Mouse (Mus musculus) adipocyte (in vitro differentiated cells): ENCODE data around the gene Plekhm3.

ENCODE experiments used
- DNase-seq: peaks from one replicate; pipeline ENCODE4 v3.0.0-alpha.2; 2016; ENCODE audit warnings: low spot score

Plekhm3 gene

DNA sequence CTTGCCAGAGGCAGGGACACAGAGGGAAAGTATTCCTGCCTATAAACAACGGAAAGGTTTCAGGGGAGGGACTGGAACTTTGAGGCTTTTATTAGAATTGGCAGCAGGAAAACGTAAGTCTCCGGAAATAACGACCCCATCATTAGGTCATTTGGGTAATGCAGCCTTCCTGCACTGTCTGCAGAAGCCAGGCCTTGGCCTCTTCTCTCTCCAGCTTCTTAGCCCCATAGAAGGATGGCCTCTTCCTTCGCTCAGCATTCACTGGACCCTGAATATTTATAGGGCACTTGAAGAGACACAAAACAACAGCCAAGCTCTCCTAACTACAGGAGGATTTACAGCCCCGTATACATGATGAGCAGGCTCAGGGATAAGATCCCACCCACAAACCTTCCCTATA lies 186.5 kb downstream of the Plekhm3 start:
- DNase-seq: no peak

DNA sequence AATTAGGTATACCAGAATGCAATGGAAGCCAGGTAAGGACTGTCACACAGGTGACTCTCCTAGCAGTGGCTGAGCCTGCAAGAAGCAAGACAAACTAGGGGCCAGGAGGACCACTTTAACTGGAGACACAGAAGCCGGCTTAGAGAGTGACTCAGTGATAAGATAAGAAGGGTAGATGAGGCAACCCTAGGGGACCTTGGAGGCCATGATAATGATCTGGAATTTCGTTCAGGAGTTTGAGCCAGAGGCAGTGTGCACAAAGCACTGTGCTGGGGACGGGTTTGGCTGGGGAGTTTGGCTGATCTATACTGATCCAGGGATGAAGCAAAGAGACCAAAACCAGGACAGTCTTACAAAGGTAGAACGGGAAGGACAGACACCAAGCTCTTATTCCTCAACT lies 195.0 kb downstream of the Plekhm3 start:
- no peak for DNase-seq

DNA sequence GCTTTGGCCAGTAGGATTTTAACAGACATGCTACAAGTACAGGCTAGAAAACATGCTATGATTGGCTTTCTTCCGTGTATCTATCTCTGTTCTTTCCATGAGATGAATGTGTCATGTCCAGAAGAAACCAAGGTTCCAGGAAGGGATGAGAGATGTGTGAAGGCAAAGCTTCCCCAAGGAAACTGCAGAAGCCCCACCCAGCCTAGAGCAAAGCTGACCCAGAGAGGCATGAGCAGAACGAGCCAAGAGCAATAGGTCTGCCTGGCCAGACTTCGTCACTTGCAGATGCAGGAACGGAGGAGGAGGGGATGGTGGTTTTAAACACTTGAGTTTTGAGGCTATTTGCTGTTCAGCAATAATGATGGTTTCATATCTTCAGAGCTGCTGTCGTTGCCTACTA lies 198.9 kb downstream of the Plekhm3 start:
- peak; percentile 19 for DNase-seq

DNA sequence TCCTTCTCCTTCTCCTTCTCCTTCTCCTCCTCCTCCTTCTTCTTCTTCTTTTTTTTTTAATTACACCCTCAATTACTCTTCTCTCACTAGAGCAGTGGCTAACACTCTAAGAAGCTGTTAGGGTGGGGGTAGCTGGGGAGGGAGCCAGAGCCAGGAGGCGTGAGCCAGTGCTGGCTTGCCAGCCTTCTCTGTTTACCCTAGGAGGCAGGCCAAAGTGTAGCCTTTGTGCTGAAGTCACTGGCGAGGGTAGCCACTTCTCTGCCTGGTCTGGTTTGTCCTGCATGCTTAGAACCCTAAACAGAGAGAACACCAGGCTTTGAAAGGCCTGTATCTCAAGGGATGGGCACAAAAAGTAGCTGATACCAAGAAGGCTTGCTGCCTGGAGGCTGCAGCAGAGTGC lies 199.4 kb downstream of the Plekhm3 start:
- DNase-seq: peak; percentile 64

DNA sequence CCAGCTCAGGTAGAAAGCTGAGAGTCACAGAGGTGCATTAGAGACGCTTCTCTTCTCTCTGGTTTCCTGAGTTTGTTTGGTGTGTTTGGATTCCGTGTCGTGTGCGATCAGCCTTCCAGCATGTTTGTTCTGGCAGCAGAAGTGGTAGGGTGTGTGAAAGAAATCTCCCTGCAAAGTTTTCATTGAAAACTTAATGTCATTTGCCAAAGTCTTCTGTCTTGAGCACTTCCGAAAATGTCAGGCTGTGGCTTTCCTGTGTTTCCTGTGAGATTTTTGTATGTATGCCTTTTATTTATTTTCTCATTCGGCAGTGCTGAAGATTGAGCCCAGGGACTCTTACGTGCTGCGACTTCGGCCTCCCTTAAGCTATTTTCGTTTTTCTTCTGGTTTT lies 200.0 kb downstream of the Plekhm3 start:
- peak; percentile 48 for DNase-seq

DNA sequence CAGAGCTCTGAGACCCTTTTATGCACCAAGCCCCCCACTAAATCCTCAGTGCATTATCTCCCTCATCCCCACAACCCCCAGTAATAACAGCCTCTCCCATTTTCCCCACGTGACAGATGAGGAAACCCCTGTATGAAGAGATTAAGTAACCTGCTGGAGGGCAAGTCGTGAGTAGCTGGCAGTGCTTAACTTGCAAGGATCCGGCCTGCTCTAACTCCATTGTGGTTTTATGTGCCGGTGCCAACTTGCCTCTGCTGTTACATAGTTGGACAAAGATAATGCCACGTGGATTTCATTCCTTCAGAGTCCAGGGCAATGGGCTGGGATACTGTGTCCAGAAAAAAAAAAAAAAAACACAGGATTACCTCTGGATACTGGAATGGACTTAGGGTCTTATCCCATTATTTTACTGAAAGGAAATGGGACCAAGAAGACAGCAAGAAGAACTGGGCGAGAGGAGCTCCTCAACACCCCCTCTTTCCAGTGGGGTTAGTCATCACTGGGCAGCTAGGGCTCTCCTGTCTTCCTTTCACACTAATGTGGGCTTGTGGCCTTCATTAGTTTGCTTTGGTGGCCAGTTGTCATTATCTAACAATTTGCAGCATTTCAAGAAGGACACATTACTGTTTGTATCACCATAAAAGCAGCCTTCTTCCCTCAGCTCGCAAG lies 200.5 kb downstream of the Plekhm3 start:
- DNase-seq: peak; percentile 70

DNA sequence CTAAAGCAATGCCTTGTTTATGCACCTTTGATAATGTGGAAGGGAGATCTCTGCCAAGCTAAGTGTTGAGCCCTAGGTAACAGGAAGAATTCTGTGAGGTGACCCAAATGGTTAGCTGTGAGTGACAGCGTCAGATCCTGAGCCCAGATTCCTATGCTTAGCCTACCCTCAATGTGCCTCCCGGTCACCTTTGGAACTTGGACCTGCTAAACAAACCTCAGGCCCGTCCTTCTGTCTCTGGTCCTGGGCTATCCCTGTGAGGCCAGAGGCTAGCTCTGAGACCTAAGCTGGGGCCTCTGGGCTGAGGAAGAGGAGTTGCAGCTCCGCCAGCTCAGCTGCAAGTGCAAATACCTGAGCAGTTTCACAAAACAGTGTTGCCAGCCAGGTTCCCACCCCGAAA lies 202.0 kb downstream of the Plekhm3 start:
- DNase-seq: no peak

DNA sequence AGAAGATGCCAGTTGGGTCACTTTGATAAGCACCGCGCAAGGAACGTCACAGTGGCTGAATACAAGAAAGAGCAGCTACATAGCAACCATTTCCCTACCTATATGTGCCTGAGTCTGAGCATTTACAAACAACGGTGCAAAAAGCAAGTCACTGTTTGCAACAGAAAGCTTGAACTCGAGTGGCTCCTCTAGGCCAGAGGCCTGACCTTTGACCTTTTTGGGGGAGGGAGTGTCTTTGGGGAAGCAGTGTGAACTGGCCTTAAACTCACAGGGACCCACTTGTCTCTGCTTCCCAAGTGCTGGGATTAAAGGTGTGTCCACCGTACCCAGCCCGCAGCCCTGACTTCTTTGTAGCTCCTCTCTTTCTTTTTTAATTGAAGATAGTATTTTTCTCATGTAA lies 203.0 kb downstream of the Plekhm3 start:
- DNase-seq: peak; percentile 63

DNA sequence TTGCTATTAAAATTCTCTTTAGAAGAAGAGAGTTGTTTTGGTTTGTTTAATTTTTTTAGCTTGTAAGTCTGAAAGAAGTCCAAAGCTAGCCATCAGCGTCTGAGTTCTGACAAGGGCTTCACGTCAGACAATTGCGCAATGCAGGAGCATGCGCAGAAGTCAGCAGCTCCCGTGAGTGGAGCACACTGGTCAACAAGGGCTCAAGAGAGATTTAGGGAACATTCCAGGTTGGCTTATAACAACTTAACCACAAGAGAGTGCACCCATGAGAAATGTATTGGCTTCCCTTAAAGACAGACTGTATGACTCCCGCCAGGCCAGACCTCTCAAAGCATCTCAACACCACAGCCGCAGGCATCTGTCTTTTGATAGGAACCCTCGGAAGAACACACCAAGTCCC lies 203.5 kb downstream of the Plekhm3 start:
- peak; percentile 64 for DNase-seq

DNA sequence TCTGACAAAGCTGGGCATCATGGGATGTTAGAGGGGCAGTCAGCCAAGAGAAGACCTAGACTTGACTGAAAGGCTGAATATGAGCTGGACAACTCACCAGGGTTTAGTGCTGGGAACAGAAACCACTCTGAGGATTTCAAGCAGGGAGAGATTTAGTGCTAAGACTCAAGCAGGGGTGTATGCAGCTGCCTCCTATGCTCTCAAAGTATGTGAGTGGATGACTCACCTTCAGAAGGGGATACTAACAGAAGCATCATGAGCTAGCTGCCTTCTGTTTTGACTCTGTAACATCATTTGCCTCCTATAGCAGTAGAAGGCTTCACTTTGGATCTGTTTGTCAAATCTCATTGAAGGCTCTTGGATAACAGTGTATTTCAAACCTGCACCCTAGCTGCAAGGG lies 212.0 kb downstream of the Plekhm3 start:
- no peak for DNase-seq

DNA sequence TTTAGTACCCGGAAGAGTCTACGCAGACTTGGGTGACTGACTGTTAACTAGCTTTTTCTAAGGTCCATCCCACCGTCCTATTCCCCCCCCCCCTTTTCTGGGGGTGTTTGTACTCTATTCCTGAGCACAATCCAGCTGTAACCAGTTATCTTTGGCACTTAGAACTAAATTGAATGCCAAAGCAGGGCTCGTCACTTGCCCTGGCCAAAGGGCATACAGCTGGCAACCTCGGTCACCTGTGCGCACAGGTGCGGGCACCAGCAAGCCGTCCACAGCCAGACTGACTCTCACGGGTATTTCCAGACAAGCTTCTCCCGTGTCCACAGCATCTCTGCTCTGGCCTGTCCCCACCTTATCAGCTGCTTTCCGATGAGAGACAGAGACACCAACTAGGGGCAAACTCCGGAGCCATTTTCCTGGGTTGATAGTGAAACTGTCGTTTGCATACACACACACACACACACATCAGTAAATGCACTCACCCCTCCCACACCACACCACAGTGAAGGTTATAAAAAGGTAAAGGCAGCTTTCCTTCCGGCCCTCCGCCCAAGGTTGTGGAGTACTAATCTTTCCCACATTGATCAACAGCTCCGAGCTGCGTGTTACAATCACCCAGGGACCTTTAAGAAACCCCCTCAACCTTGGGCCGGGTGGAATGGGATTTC lies 213.7 kb downstream of the Plekhm3 start:
- DNase-seq: no peak

DNA sequence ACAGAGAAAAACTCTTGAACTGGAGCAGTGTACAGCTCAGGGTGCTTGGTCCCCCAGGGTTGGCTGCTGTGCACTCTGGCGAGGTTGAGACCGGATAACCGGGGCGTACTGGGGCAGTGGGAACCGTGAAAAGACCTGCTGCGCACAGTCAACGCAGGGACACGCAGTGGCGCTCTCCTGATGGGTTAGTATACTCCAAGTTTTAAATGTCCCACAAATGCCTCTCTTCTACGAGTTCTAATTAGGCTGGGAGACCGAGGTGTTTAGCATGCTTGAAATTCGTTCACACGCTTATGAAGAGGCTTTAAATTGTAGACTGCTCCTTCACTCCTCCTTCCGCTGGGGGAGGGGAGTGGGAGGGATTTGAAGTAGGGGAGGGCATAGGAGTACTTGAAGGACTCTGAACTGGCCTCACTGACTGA lies 218.0 kb downstream of the Plekhm3 start:
- no peak for DNase-seq

DNA sequence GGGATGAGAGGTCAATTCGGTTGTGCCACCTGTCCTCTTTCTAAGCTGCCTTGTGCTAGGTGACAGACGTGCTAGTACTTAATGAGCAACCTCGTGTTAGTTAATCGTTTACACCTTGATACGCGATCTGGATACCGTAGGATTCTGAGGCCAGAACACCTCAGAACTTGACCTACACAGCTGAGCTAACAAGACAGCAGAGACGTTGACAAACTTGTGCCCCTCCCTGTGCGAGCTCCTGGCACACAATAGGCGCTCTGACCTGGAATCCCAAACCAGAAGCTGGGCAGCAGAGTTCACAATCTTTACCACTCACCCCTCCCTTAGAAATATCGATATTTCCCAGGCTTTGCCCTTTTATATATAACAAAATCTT lies 218.5 kb downstream of the Plekhm3 start:
- peak; percentile 31 for DNase-seq

DNA sequence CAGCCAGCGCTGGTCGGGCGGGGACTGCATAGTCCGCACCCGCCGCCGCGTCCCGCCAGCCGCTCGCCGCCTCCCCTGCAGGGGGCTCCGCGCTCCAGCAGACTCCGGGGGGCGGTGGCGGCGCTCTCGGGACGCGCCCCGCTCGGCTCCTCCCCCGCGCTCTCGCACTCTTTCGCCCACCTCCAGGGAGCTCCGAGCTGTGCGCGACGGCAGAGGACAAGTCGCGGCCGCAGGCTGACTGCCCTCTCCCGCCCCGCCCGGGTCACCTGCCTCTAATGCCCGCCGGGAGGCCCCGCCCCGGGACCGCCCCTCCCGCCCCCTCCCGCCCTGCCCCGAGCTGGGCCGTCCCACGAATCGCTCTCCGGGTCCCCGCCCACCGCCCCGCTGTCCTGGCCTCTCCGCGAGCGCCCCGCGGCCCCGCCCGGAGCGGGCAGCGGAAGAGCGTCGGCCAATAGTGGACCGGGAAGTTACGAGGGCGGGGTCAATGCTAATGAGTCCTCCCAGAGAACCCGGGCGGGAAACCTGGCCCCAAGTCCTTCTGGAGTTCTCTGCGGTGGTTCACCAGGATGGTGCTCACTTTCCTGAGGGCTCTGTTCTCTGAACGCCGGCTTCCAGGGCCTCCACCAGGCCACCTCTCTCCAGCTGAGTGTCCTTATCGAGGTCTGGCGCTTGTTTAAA lies 219.0 kb downstream of the Plekhm3 start, which contains the start of gene Fzd5:
Gene Fzd5 (minus strand): TSS at position 250 of the 678 bp plus-strand sequence.
- DNase-seq: peak; percentile 95

DNA sequence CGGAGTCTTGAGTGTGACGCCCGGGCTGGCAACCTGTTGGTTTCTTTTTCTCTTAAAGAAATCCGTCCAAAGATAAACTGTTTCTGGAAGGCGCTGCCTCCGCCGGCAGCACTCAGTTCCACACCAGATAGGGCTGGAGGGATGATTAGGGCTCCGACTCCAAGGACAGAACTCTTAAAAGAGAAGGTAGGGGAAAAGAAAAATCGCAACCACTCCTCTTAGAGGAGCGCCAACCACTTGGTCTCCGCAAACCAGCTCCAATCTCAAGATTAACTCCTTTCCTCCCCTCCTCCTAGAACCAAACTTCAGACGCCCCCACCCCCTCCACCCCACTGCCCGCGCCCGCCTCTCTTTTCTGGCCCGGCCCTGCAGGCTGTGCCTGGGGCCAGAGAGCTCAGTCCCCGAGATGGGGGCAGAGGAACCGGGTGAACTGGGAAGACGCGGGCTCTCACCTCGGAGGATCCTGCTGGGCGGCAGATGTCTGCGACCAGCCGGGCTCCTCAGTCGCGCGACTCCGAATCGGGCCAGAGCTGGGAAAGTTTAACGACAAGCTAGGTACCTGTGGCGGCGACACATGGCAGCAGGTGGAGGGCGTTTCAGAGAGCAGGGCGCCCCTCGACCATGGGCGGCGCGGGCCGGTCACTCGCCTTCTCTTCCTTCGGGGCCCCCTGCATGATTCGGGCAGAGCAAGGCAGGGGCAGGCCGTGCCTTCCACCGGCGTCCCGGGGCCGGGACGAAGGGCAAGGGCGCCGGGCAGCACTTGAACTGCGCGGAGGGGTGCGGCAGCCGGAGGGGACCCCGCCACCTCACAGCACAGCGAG lies 219.7 kb downstream of the Plekhm3 start:
- peak; percentile 55 for DNase-seq
